Mouse (Mus musculus) gastrocnemius, adult 2 months (tissue): ENCODE data around the gene Btbd11. TPM values are rescaled to one million over a fixed set of nuclear protein-coding genes. Genes with fewer than 3 reads are reported as not detected.
"Not testable (repeated sequence)": the region's sequence is repeated elsewhere in the genome, so short reads cannot be mapped to it uniquely, and the experiment has no call there.

Experiments used
- DNase-seq: peaks from one replicate; pipeline ENCODE4 v3.0.0; 2022
- H3K27ac ChIP-seq: fragments of 200-600 bp; 2 replicates; pipeline ENCODE4 v1.8.1; 2022; ENCODE audit warnings: mild to moderate bottlenecking
- H3K4me3 ChIP-seq: fragments of 200-600 bp; 2 replicates; pipeline ENCODE4 v1.8.1; 2022; ENCODE audit warnings: mild to moderate bottlenecking, moderate library complexity
- CTCF ChIP-seq: fragments of 200-600 bp; IDR thresholded peaks from 2 replicates; pipeline ENCODE4 v1.8.1; 2022; ENCODE audit warnings: antibody characterized with exemption, mild to moderate bottlenecking, moderate library complexity
- intact Hi-C: fragments of 180-260 bp; cut with DNase I; formaldehyde crosslinking; loops from one replicate; pipeline ENCODE4 v1.15.1; 2025
- total RNA-seq, 2 experiments: library from RNA; stranded (reverse); gene quantifications; 2 replicates each; pipeline ENCODE4 v1.2.3; 2021

The Btbd11 gene
- total RNA-seq, 2 experiments from 2014 or later = 0.77 to 1.2 TPM

DNA sequence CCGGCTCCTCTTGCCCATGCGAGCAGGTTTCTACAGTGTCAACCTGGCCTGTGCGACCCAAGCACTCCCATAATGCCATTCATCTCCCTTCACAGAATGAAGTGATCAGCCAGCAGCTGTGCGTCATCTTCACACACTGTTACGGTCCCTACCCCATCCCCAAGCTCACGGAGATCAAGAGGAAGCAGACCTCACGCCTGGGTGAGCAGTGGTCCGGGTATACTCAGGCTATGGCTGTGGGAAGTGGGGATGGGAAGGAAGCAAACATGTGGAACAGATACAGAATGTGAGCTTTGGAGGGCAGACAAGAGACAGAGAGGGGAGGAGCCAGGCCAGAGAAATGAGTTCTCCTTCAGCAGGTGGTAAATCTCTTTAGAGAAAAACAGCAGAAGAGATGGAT is 253.8 kb downstream of the Btbd11 start:
- no peak for DNase-seq
- intact Hi-C loops = no loop called here
- Histone ChIP-seq H3K27ac (no peak overlapping the region), H3K4me3 (no peak overlapping the region)
- no peak for TF ChIP-seq CTCF

- Histone ChIP-seq H3K4me3 (no peak overlapping the region), H3K27ac (no peak overlapping the region)
- intact Hi-C loops = no loop called here
- no peak for DNase-seq
- TF ChIP-seq CTCF = no peak
These were observed 258.7 kb downstream of the Btbd11 start for GRCm38 (mm10) chr10:85645346-85645745.

- H3K4me3 ChIP-seq = no peak overlapping the region
- H3K27ac ChIP-seq = no peak overlapping the region
- peak; percentile 77 for TF ChIP-seq CTCF
- intact Hi-C loops = loop anchor here (1.0 kb wide), 1 partner anchor 430 kb away; no protein-coding TSS in a partner anchor
- peak; percentile 24 for DNase-seq
These were observed 265.1 kb downstream of the Btbd11 start for GRCm38 (mm10) chr10:85651706-85652105.

GRCm38 (mm10) chr10:85655881-85656280 is 269.3 kb downstream of the Btbd11 start:
- no peak for DNase-seq
- Histone ChIP-seq H3K27ac (no peak overlapping the region), H3K4me3 (no peak overlapping the region)
- intact Hi-C loops = no loop called here
- no peak for TF ChIP-seq CTCF

GRCm38 (mm10) chr10:85657886-85658285 is 271.3 kb downstream of the Btbd11 start:
- Histone ChIP-seq H3K4me3 (no peak overlapping the region), H3K27ac (no peak overlapping the region)
- intact Hi-C loops = no loop called here
- DNase-seq = no peak
- no peak for TF ChIP-seq CTCF

GRCm38 (mm10) chr10:85673512-85673921 is 286.9 kb downstream of the Btbd11 start:
- TF ChIP-seq CTCF = no peak
- no peak overlapping the region for H3K4me3 ChIP-seq
- intact Hi-C loops = no loop called here
- no peak for DNase-seq
- no peak overlapping the region for H3K27ac ChIP-seq

- intact Hi-C loops = no loop called here
- Histone ChIP-seq H3K4me3 (no peak overlapping the region), H3K27ac (no peak overlapping the region)
- no peak for DNase-seq
- TF ChIP-seq CTCF = peak; percentile 55
These were observed 292.0 kb downstream of the Btbd11 start for GRCm38 (mm10) chr10:85678635-85679034.

- TF ChIP-seq CTCF = no peak
- H3K27ac ChIP-seq = no peak overlapping the region
- no peak overlapping the region for H3K4me3 ChIP-seq
- no peak for DNase-seq
- intact Hi-C loops = no loop called here
These were observed 295.8 kb downstream of the Btbd11 start for GRCm38 (mm10) chr10:85682446-85682845.

DNA sequence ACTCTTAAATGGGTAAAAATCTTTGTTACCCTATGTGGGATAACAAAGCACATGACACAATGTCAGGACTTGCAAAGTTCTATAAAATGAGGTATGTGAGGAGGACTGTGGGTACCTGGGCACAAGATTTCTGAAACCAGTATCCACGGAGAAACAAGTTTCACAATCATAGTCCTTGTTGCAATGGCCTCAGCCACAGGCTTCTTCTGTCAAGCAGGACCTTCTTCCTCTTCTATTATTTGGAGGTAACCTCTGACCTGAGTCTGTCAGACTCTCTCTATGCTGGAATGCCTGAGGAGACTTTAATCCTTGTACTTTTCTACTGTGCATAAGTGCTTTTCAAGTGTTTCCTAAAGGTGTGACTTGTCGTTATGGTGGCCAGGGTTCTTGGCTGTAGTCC is 307.8 kb downstream of the Btbd11 start:
- H3K27ac ChIP-seq, H3K4me3 ChIP-seq, DNase-seq, intact Hi-C loops: not testable (repeated sequence)

- H3K27ac ChIP-seq = no peak overlapping the region
- H3K4me3 ChIP-seq = no peak overlapping the region
- TF ChIP-seq CTCF = no peak
- intact Hi-C loops = no loop called here
- DNase-seq = no peak
These were observed 313.1 kb downstream of the Btbd11 start for GRCm38 (mm10) chr10:85699721-85700120.

DNA sequence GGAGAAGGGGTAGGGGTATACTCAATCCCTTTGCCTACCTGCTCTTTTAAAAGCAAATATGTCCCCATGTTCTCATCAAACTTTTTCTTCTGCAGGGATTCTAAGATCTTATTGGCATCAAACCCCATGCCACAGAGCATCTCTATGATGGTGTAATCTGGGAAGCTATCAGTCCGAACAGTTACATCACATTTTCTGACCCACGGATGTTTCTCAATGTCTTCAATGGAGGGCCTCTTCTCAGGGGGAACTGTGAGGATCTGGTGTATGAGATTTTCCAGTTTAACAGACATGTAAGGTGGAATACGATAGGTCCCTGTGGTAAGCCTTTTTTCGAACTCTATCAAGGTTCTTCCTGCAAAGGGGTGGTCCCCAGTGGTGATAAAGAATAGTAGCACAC is 323.2 kb downstream of the Btbd11 start:
- intact Hi-C loops, H3K4me3 ChIP-seq, H3K27ac ChIP-seq, DNase-seq: not testable (repeated sequence)

Other genes starting within 250 kb of the Btbd11 start
- gene Cry1, start 201.8 kb upstream of the Btbd11 start, total RNA-seq = 10 to 100 TPM in 1 of 2 experiments, 1 to 10 TPM in 1; 9.1 to 15.5 TPM